Mouse (Mus musculus) midbrain, embryonic 13.5 days (tissue): ENCODE measurements around the gene Mecr. TPM values are rescaled to one million over a fixed set of nuclear protein-coding genes. Genes with fewer than 3 reads are reported as not detected.
A peak's percentile ranks its signal among the peaks of the same experiment; 100 is the strongest.

ENCODE experiments used
- ATAC-seq: fragments of 200-750 bp; cut with Nextera tagmentation; 2 replicates; pipeline ENCODE4 v1.8.0; 2017; ENCODE audit warnings: mild to moderate bottlenecking, moderate TSS enrichment, moderate library complexity
- H3K27ac ChIP-seq: fragments of 300-500 bp; sonication (generic); 2 replicates; pipeline ENCODE4 v1.5.1; 2015; ENCODE audit warnings: inconsistent platforms, mild to moderate bottlenecking, moderate library complexity
- H3K27me3 ChIP-seq: fragments of 300-500 bp; sonication (generic); 2 replicates; pipeline ENCODE4 v1.6.1; 2015; ENCODE audit warnings: mild to moderate bottlenecking, inconsistent platforms
- H3K36me3 ChIP-seq: fragments of 300-500 bp; sonication (generic); 2 replicates; pipeline ENCODE4 v1.6.1; 2015; ENCODE audit warnings: mild to moderate bottlenecking, inconsistent platforms
- H3K4me1 ChIP-seq: fragments of 300-500 bp; sonication (generic); replicated peaks from 2 replicates; pipeline ENCODE4 v1.6.1; 2015; ENCODE audit warnings: inconsistent platforms
- H3K4me2 ChIP-seq: fragments of 300-500 bp; sonication (generic); replicated peaks from 2 replicates; pipeline ENCODE4 v1.6.1; 2015; ENCODE audit warnings: moderate library complexity, mild to moderate bottlenecking, inconsistent platforms
- H3K4me3 ChIP-seq: fragments of 300-500 bp; sonication (generic); replicated peaks from 2 replicates; pipeline ENCODE4 v1.5.1; 2015; ENCODE audit warnings: mild to moderate bottlenecking, inconsistent platforms
- H3K9ac ChIP-seq: fragments of 300-500 bp; sonication (generic); replicated peaks from 2 replicates; pipeline ENCODE4 v1.6.1; 2015; ENCODE audit warnings: mild to moderate bottlenecking, inconsistent platforms
- H3K9me3 ChIP-seq: fragments of 300-500 bp; sonication (generic); 2 replicates; pipeline ENCODE4 v1.6.1; 2016; ENCODE audit warnings: mild to moderate bottlenecking, inconsistent platforms
- WGBS: fragments of 180-500 bp; shearing (Covaris S2); methylation state at CpG from one replicate; pipeline ENCODE4 v1.1.7; 2015; 5-methylcytosine and 5-hydroxymethylcytosine counted together
- polyA plus RNA-seq: library from polyadenylated mRNA; unstranded; fragments of >200 nt; fragmentation: Nextera tagmentation; extraction: Ambion mirVana; gene quantifications from 2 replicates; pipeline ENCODE4 v1.2.1, GENCODE M21; 2015

Mecr gene
- polyA plus RNA-seq, 1 experiment from 2014 or later = 38.3 TPM

GRCm38 (mm10) chr4:131818926-131819325 lies 24.3 kb upstream of the Mecr start:
- H3K9ac ChIP-seq = no peak overlapping the region
- no peak overlapping the region for H3K4me3 ChIP-seq
- peaks cover 18% of the 10 kb centered on the region for H3K4me1 ChIP-seq
- ATAC-seq = no peak
- H3K4me2 ChIP-seq = no peak overlapping the region
- no peak overlapping the region for H3K27ac ChIP-seq
- WGBS = 66% methylated on average over 23 of the region's 23 CpGs
- H3K36me3 ChIP-seq = no peaks in the 10 kb centered on the region
- H3K9me3 ChIP-seq = no peaks in the 10 kb centered on the region
- peaks cover 12% of the 10 kb centered on the region; the same call in 1 of the 2 replicates for H3K27me3 ChIP-seq

- Histone ChIP-seq H3K9me3 (no peaks in the 10 kb centered on the region), H3K4me2 (peak overlapping the region; percentile 19), H3K27ac (0 out of 2 replicates have a peak overlapping the region, but pooled peaks have one; percentile 30), H3K9ac (peak overlapping the region; percentile 48), H3K4me1 (peaks cover 18% of the 10 kb centered on the region), H3K27me3 (peaks cover 15% of the 10 kb centered on the region; the same call in 1 of the 2 replicates), H3K4me3 (no peak overlapping the region), H3K36me3 (no peaks in the 10 kb centered on the region)
- ATAC-seq = peak; percentile 72
- WGBS = 11% methylated on average over 16 of the region's 16 CpGs
These were observed 22.0 kb upstream of the Mecr start for GRCm38 (mm10) chr4:131821161-131821731.

- H3K9ac ChIP-seq = no peak overlapping the region
- H3K27ac ChIP-seq = no peak overlapping the region
- H3K4me3 ChIP-seq = no peak overlapping the region
- H3K9me3 ChIP-seq = no peaks in the 10 kb centered on the region
- no peak overlapping the region for H3K4me2 ChIP-seq
- peaks cover 17% of the 10 kb centered on the region; the same call in 1 of the 2 replicates for H3K27me3 ChIP-seq
- 88% methylated on average over 3 of the region's 3 CpGs for WGBS
- no peak for ATAC-seq
- no peaks in the 10 kb centered on the region for H3K36me3 ChIP-seq
- peaks cover 31% of the 10 kb centered on the region for H3K4me1 ChIP-seq
These were observed 20.7 kb upstream of the Mecr start for GRCm38 (mm10) chr4:131822583-131822982.

- H3K4me2 ChIP-seq = no peak overlapping the region
- WGBS = 15% methylated on average over 3 of the region's 3 CpGs
- no peak for ATAC-seq
- H3K4me3 ChIP-seq = no peak overlapping the region
- 0 out of 2 replicates have a peak, but pooled peaks cover 20% of the 10 kb centered on the region for H3K27me3 ChIP-seq
- H3K36me3 ChIP-seq = no peaks in the 10 kb centered on the region
- H3K9me3 ChIP-seq = no peaks in the 10 kb centered on the region
- no peak overlapping the region for H3K9ac ChIP-seq
- peaks cover 33% of the 10 kb centered on the region for H3K4me1 ChIP-seq
- no peak overlapping the region for H3K27ac ChIP-seq
These were observed 18.3 kb upstream of the Mecr start for GRCm38 (mm10) chr4:131824939-131825338.

GRCm38 (mm10) chr4:131825830-131826229 lies 17.4 kb upstream of the Mecr start:
- no peaks in the 10 kb centered on the region for H3K9me3 ChIP-seq
- no peak overlapping the region for H3K9ac ChIP-seq
- H3K27me3 ChIP-seq = 0 out of 2 replicates have a peak, but pooled peaks cover 14% of the 10 kb centered on the region
- no peak overlapping the region for H3K4me2 ChIP-seq
- H3K4me1 ChIP-seq = peaks cover 33% of the 10 kb centered on the region
- H3K4me3 ChIP-seq = no peak overlapping the region
- ATAC-seq = no peak
- H3K36me3 ChIP-seq = no peaks in the 10 kb centered on the region
- no peak overlapping the region for H3K27ac ChIP-seq
- WGBS = 45% methylated on average over 8 of the region's 8 CpGs

GRCm38 (mm10) chr4:131826905-131827304 lies 16.4 kb upstream of the Mecr start:
- Histone ChIP-seq H3K4me3 (no peak overlapping the region), H3K27ac (no peak overlapping the region), H3K9ac (no peak overlapping the region), H3K4me2 (no peak overlapping the region), H3K4me1 (peaks cover 24% of the 10 kb centered on the region), H3K27me3 (peaks cover 17% of the 10 kb centered on the region; the same call in 1 of the 2 replicates), H3K36me3 (no peaks in the 10 kb centered on the region), H3K9me3 (no peaks in the 10 kb centered on the region)
- WGBS = 4% methylated on average over 6 of the region's 6 CpGs
- ATAC-seq = peak; percentile 49

- ATAC-seq = no peak
- WGBS = 79% methylated on average over 8 of the region's 8 CpGs
- Histone ChIP-seq H3K9ac (no peak overlapping the region), H3K4me1 (peaks cover 24% of the 10 kb centered on the region), H3K36me3 (no peaks in the 10 kb centered on the region), H3K9me3 (no peaks in the 10 kb centered on the region), H3K4me2 (no peak overlapping the region), H3K27me3 (peaks cover 17% of the 10 kb centered on the region; the same call in 1 of the 2 replicates), H3K4me3 (no peak overlapping the region), H3K27ac (no peak overlapping the region)
These were observed 14.1 kb upstream of the Mecr start for GRCm38 (mm10) chr4:131829123-131829522.

- H3K4me1 ChIP-seq = peaks cover 29% of the 10 kb centered on the region
- no peaks in the 10 kb centered on the region for H3K36me3 ChIP-seq
- no peak overlapping the region for H3K27ac ChIP-seq
- WGBS = 86% methylated on average over 5 of the region's 5 CpGs
- H3K4me2 ChIP-seq = no peak overlapping the region
- no peak overlapping the region for H3K9ac ChIP-seq
- no peaks in the 10 kb centered on the region for H3K9me3 ChIP-seq
- peaks cover 32% of the 10 kb centered on the region for H3K27me3 ChIP-seq
- ATAC-seq = no peak
- no peak overlapping the region for H3K4me3 ChIP-seq
These were observed 11.7 kb upstream of the Mecr start for GRCm38 (mm10) chr4:131831546-131832045.

- H3K4me2 ChIP-seq = no peak overlapping the region
- no peak overlapping the region for H3K9ac ChIP-seq
- 95% methylated on average over 3 of the region's 3 CpGs for WGBS
- peaks cover 29% of the 10 kb centered on the region for H3K4me1 ChIP-seq
- no peak overlapping the region for H3K4me3 ChIP-seq
- no peaks in the 10 kb centered on the region for H3K36me3 ChIP-seq
- no peaks in the 10 kb centered on the region for H3K9me3 ChIP-seq
- H3K27me3 ChIP-seq = peaks cover 37% of the 10 kb centered on the region
- no peak for ATAC-seq
- no peak overlapping the region for H3K27ac ChIP-seq
These were observed 10.4 kb upstream of the Mecr start for GRCm38 (mm10) chr4:131832759-131833407.

GRCm38 (mm10) chr4:131833971-131834609 lies 9.2 kb upstream of the Mecr start:
- no peak for ATAC-seq

GRCm38 (mm10) chr4:131836351-131836881 lies 6.9 kb upstream of the Mecr start:
- peak overlapping the region; percentile 99 for H3K4me2 ChIP-seq
- no peaks in the 10 kb centered on the region for H3K36me3 ChIP-seq
- no peaks in the 10 kb centered on the region for H3K9me3 ChIP-seq
- peaks cover 54% of the 10 kb centered on the region for H3K27me3 ChIP-seq
- 2% methylated on average over 38 of the region's 39 CpGs for WGBS
- peaks cover 28% of the 10 kb centered on the region for H3K4me1 ChIP-seq
- ATAC-seq = no peak
- peak overlapping the region; percentile 72 for H3K9ac ChIP-seq
- no peak overlapping the region for H3K27ac ChIP-seq
- H3K4me3 ChIP-seq = peak overlapping the region; percentile 65

More at GRCm38 (mm10) chr4:131833971-131834609, 9.2 kb upstream of the Mecr start:
- no peaks in the 10 kb centered on the region for H3K9me3 ChIP-seq
- H3K36me3 ChIP-seq = no peaks in the 10 kb centered on the region
- peaks cover 33% of the 10 kb centered on the region for H3K4me1 ChIP-seq
- H3K9ac ChIP-seq = no peak overlapping the region
- peaks cover 40% of the 10 kb centered on the region for H3K27me3 ChIP-seq
- 27% methylated on average over 9 of the region's 9 CpGs for WGBS
- H3K4me2 ChIP-seq = no peak overlapping the region
- H3K4me3 ChIP-seq = no peak overlapping the region
- no peak overlapping the region for H3K27ac ChIP-seq
